Mouse (Mus musculus) MEL (cell line): Measurements from ENCODE around the gene Arl5b. TPM values are rescaled to one million over a fixed set of nuclear protein-coding genes. Genes with fewer than 3 reads are reported as not detected.

ENCODE experiments used
- DNase-seq: peaks from one replicate; pipeline ENCODE4 v3.0.0; 2011; ENCODE audit warnings: low read depth, low spot score
- H3K27ac ChIP-seq: 2 replicates; pipeline ENCODE4 v1.5.1; 2012; ENCODE audit warnings: low read depth, mild to moderate bottlenecking, control low read depth, low read length, moderate library complexity; ENCODE audit not compliant: control insufficient read depth
- H3K27me3 ChIP-seq, 2 experiments: fragments of 150-350 bp in 1 of 2; sonication (generic) in 1 of 2; 2 replicates each; pipeline ENCODE4 v1.6.1; 2012; ENCODE audit warnings: low read length in 2 of 2, mild to moderate bottlenecking in 2 of 2, improper control_type of control experiment in 1 of 2, moderate library complexity in 1 of 2; ENCODE audit not compliant: insufficient read depth in 2 of 2, control insufficient read depth in 1 of 2
- H3K36me3 ChIP-seq, 2 experiments: 2 replicates each; pipeline ENCODE4 v1.6.1; 2012 to 2014; ENCODE audit warnings: low read length in 2 of 2, improper control_type of control experiment in 1 of 2, inconsistent platforms in 1 of 2, mild to moderate bottlenecking in 1 of 2; ENCODE audit not compliant: insufficient read depth in 2 of 2, control insufficient read depth in 1 of 2
- H3K4me1 ChIP-seq, 2 experiments: fragments of 150-350 bp in 1 of 2; sonication (generic) in 1 of 2; 2 replicates each; pipeline ENCODE4 v1.6.1; 2012; ENCODE audit warnings: low read length in 2 of 2, improper control_type of control experiment in 1 of 2, mild to moderate bottlenecking in 1 of 2; ENCODE audit not compliant: insufficient read depth in 2 of 2, control insufficient read depth in 1 of 2
- H3K4me3 ChIP-seq, 2 experiments: fragments of 150-350 bp in 1 of 2; sonication (generic) in 1 of 2; 2 replicates each; pipeline ENCODE4 v1.5.1; 2012; ENCODE audit warnings: low read depth in 2 of 2, low read length in 2 of 2, mild to moderate bottlenecking in 2 of 2, moderate library complexity in 2 of 2, control low read depth in 1 of 2, improper control_type of control experiment in 1 of 2; ENCODE audit not compliant: control insufficient read depth in 1 of 2, insufficient read depth in 1 of 2
- H3K79me2 ChIP-seq: 2 replicates; pipeline ENCODE4 v1.6.1; 2012; ENCODE audit warnings: mild to moderate bottlenecking, low read length, moderate library complexity; ENCODE audit not compliant: control insufficient read depth, poor library complexity, insufficient read depth
- H3K9ac ChIP-seq: 2 replicates; pipeline ENCODE4 v1.6.1; 2012; ENCODE audit warnings: low read depth, mild to moderate bottlenecking, control low read depth, low read length, moderate library complexity; ENCODE audit not compliant: control insufficient read depth, poor library complexity, severe bottlenecking
- H3K9me3 ChIP-seq: fragments of 150-350 bp; sonication (generic); replicated peaks from 2 replicates; pipeline ENCODE4 v1.6.1; 2012; ENCODE audit warnings: mild to moderate bottlenecking, low read length, improper control_type of control experiment, moderate library complexity; ENCODE audit not compliant: insufficient read depth
- CHD2 ChIP-seq: IDR thresholded peaks from 2 replicates; pipeline ENCODE4 v1.6.1; 2011; ENCODE audit warnings: low read length, improper control_type of control experiment
- E2F4 ChIP-seq: IDR thresholded peaks from 2 replicates; pipeline ENCODE4 v1.6.1; 2011; ENCODE audit warnings: low read depth, low read length, improper control_type of control experiment, borderline replicate concordance
- ELF1 ChIP-seq: IDR thresholded peaks from 2 replicates; pipeline ENCODE4 v1.6.1; 2014; ENCODE audit warnings: low read depth, mild to moderate bottlenecking, inconsistent platforms, low read length, improper control_type of control experiment, moderate library complexity
- HCFC1 ChIP-seq: IDR thresholded peaks from 2 replicates; pipeline ENCODE4 v1.6.1; 2012; ENCODE audit warnings: low read depth, mild to moderate bottlenecking, inconsistent platforms, low read length, improper control_type of control experiment, moderate library complexity
- JUND ChIP-seq: IDR thresholded peaks from 2 replicates; pipeline ENCODE4 v1.6.1; 2011; ENCODE audit warnings: low read depth, mild to moderate bottlenecking, improper control_type of control experiment, low read length
- MAFK ChIP-seq: IDR thresholded peaks from 2 replicates; pipeline ENCODE4 v1.6.1; 2011; ENCODE audit warnings: low read depth, mild to moderate bottlenecking, low read length, improper control_type of control experiment, borderline replicate concordance
- MAX ChIP-seq: IDR thresholded peaks from 2 replicates; pipeline ENCODE4 v1.6.1; 2011; ENCODE audit warnings: low read length, improper control_type of control experiment
- MXI1 ChIP-seq: IDR thresholded peaks from 2 replicates; pipeline ENCODE4 v1.6.1; 2011; ENCODE audit warnings: mild to moderate bottlenecking, low read depth, low read length, improper control_type of control experiment
- MYB ChIP-seq: IDR thresholded peaks from 2 replicates; pipeline ENCODE4 v1.6.1; 2011; ENCODE audit warnings: mild to moderate bottlenecking, low read depth, low read length, improper control_type of control experiment
- NRF1 ChIP-seq: IDR thresholded peaks from 2 replicates; pipeline ENCODE4 v1.6.1; 2014; ENCODE audit warnings: low read depth, mild to moderate bottlenecking, inconsistent platforms, low read length, improper control_type of control experiment, moderate library complexity; ENCODE audit not compliant: poor library complexity, insufficient read depth, severe bottlenecking
- POLR2AphosphoS2 ChIP-seq: IDR thresholded peaks from 2 replicates; pipeline ENCODE4 v1.6.1; 2011; ENCODE audit warnings: low read length, improper control_type of control experiment
- POLR2AphosphoS5 ChIP-seq: IDR thresholded peaks from 2 replicates; pipeline ENCODE4 v1.6.1; 2012; ENCODE audit warnings: low read depth, borderline replicate concordance, mild to moderate bottlenecking, inconsistent platforms, low read length, moderate library complexity, mixed read lengths
- RCOR1 ChIP-seq: IDR thresholded peaks from 2 replicates; pipeline ENCODE4 v1.6.1; 2012; ENCODE audit warnings: low read depth, mild to moderate bottlenecking, inconsistent platforms, low read length, improper control_type of control experiment
- SIN3A ChIP-seq: IDR thresholded peaks from 2 replicates; pipeline ENCODE4 v1.6.1; 2012; ENCODE audit warnings: low read length, improper control_type of control experiment, inconsistent platforms
- SMC3 ChIP-seq: IDR thresholded peaks from 2 replicates; pipeline ENCODE4 v1.6.1; 2011; ENCODE audit warnings: low read depth, low read length, improper control_type of control experiment
- TAL1 ChIP-seq: IDR thresholded peaks from 2 replicates; pipeline ENCODE4 v1.6.1; 2012; ENCODE audit warnings: mild to moderate bottlenecking, inconsistent platforms, low read length, moderate library complexity, mixed read lengths
- UBTF ChIP-seq: IDR thresholded peaks from 2 replicates; pipeline ENCODE4 v1.6.1; 2012; ENCODE audit warnings: low read depth, mild to moderate bottlenecking, inconsistent platforms, low read length, improper control_type of control experiment, moderate library complexity, borderline replicate concordance; ENCODE audit not compliant: insufficient read depth
- ZC3H11A ChIP-seq: IDR thresholded peaks from 2 replicates; pipeline ENCODE4 v1.6.1; 2012; ENCODE audit warnings: low read depth, mild to moderate bottlenecking, inconsistent platforms, low read length, improper control_type of control experiment
- ZNF384 ChIP-seq: IDR thresholded peaks from 2 replicates; pipeline ENCODE4 v1.6.1; 2012; ENCODE audit warnings: low read depth, mild to moderate bottlenecking, inconsistent platforms, low read length, improper control_type of control experiment
- polyA plus RNA-seq, 2 experiments: library from polyadenylated mRNA; stranded (reverse) in 1 of 2; unstranded in 1 of 2; fragments of >175 nt in 1 of 2; fragments of >200 nt in 1 of 2; gene quantifications; 2 replicates each; pipeline versions ENCODE4 v1.2.1 to v1.2.4; 2012; ENCODE audit warnings: low replicate concordance in 2 of 2, low read depth in 1 of 2; ENCODE audit not compliant: insufficient read length in 2 of 2, insufficient read depth in 1 of 2, missing spikeins in 1 of 2
- total RNA-seq: library from RNA; depleted of rRNA; stranded (reverse); fragments of 300-350 nt; gene quantifications from 2 replicates; pipeline ENCODE4 v1.2.3, GENCODE M21; 2012

The Arl5b gene
- total and polyA plus RNA-seq, 3 experiments, result 10.6 to 10.7 TPM; not detected in 1

GRCm38 (mm10) chr2:15008072-15008471 is 41.1 kb upstream of the Arl5b start:
- Histone ChIP-seq H3K9ac (no peak overlapping the region), H3K79me2 (no peaks in the 10 kb centered on the region), H3K36me3 (no peaks in the 10 kb centered on the region; a peak in 1 of 4 replicates), H3K4me3 (no peak overlapping the region), H3K27ac (no peak overlapping the region), H3K4me1 (no peaks in the 10 kb centered on the region), H3K27me3 (no peaks in the 10 kb centered on the region), H3K9me3 (no peaks in the 10 kb centered on the region)
- DNase-seq, result no peak
- TF ChIP-seq MXI1 (no peak), POLR2AphosphoS2 (no peak), SIN3A (no peak), E2F4 (no peak)

DNA sequence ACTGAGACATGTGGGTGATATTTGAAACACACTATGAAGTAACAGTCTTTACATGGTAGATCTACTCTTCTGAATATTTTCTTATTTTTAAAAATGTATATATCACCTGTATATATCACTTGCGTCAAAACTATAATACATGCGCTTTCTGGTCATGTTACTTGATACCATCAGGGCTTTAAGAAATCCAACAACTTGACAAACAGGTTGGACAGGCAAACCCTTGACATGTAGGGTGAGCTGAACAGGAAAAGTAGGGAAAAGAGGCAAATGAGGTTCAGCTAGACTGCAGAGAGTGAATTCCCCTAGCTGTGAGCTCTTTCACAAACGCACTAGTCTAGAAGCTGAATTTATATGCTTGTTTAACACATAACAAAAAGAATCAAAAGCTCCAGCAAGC is 22.4 kb upstream of the Arl5b start:
- TF ChIP-seq ELF1 (no peak), POLR2AphosphoS5 (no peak), POLR2AphosphoS2 (no peak), MAFK (no peak), MYB (no peak), ZNF384 (no peak), RCOR1 (no peak), JUND (no peak), CHD2 (no peak), NRF1 (no peak), MAX (no peak), ZC3H11A (no peak), UBTF (no peak)
- TF ChIP-seq, all 39 proteins: peak for 0
- H3K9me3 ChIP-seq, result no peaks in the 10 kb centered on the region
- H3K27ac ChIP-seq, result no peak overlapping the region
- DNase-seq, result no peak
- H3K27me3 ChIP-seq, result no peaks in the 10 kb centered on the region
- H3K4me3 ChIP-seq, result no peak overlapping the region
- H3K36me3 ChIP-seq, result no peaks in the 10 kb centered on the region; a peak in 1 of 4 replicates
- H3K4me1 ChIP-seq, result no peaks in the 10 kb centered on the region
- H3K79me2 ChIP-seq, result no peaks in the 10 kb centered on the region
- H3K9ac ChIP-seq, result no peak overlapping the region

DNA sequence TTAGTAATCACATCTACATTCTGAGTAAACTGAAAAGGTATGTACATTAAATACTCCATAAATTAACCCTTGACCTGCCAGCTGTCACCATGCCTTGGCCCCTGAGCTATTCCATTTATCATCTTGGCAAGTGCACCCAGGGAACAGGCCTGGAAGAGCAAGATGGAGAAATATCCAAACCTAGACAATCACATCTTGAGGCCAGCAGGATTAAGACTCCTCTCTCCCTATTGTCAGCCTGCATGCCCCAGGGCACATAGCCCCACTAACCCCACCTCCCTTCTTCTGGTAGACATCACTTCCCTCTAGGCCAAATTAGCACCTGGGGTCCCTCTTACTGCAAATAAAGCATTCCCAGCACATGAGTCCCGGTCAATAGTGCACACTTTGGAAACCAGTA is 21.4 kb upstream of the Arl5b start:
- H3K79me2 ChIP-seq, result no peaks in the 10 kb centered on the region
- H3K36me3 ChIP-seq, result no peaks in the 10 kb centered on the region; a peak in 1 of 4 replicates
- no peak for DNase-seq
- no peak overlapping the region for H3K27ac ChIP-seq
- no peak overlapping the region for H3K9ac ChIP-seq
- H3K27me3 ChIP-seq, result no peaks in the 10 kb centered on the region
- H3K9me3 ChIP-seq, result no peaks in the 10 kb centered on the region
- no peaks in the 10 kb centered on the region for H3K4me1 ChIP-seq
- TF ChIP-seq HCFC1 (no peak), SMC3 (no peak), MAFK (no peak), TAL1 (no peak), UBTF (no peak)
- TF ChIP-seq, all 39 proteins: peak for 0
- H3K4me3 ChIP-seq, result no peak overlapping the region
